Mouse (Mus musculus) liver, embryonic 14.5 days (tissue): Measurements from ENCODE around the gene Cntn1.

Experiments used
- CTCF ChIP-seq: IDR thresholded peaks from 2 replicates; pipeline ENCODE4 v1.5.1; 2016; ENCODE audit warnings: antibody characterized with exemption, low read depth, control low read depth
- EP300 ChIP-seq: IDR thresholded peaks from 2 replicates; pipeline ENCODE4 v1.6.1; 2016; ENCODE audit warnings: antibody characterized with exemption, low read depth

DNA sequence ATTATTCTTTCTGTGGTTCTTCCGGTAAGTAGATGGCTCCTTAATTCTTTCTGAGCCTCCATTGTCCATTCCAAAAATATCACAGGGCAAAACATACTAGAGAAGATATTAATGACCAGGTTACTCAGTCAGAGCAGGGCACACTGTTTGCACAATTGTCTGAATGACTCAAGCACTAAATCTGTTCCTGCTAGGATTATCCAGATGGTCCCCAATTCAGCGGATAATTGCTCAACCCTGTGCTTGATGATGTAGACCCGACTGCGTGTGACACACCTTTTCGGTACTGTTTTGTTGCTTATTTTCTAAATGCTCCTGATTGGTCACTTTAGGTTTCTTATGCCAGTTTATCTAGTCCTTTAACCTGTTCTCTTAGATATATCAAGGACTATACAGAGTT is 6.6 kb downstream of the Cntn1 start:
- no peak for TF ChIP-seq EP300
- TF ChIP-seq CTCF, result no peak
